Mouse (Mus musculus) liver, adult 2 months (tissue): ENCODE data around the gene Olfr926. TPM values are rescaled to one million over a fixed set of nuclear protein-coding genes. Genes with fewer than 3 reads are reported as not detected.
"Not testable (repeated sequence)": the region's sequence is repeated elsewhere in the genome, so short reads cannot be mapped to it uniquely, and the experiment has no call there.

Source experiments
- DNase-seq: peaks from one replicate; pipeline ENCODE4 v3.0.0-alpha.2; 2011; ENCODE audit warnings: low read depth, low spot score; ENCODE audit errors: extremely low read depth
- H3K27ac ChIP-seq: fragments of 200-500 bp; replicated peaks from 2 replicates; pipeline ENCODE4 v1.5.1; 2012; ENCODE audit warnings: low read depth, mild to moderate bottlenecking, control low read depth, inconsistent platforms, low read length; ENCODE audit not compliant: insufficient read depth
- H3K27me3 ChIP-seq: fragments of 200-500 bp; 2 replicates; pipeline ENCODE4 v1.6.1; 2012; ENCODE audit warnings: mild to moderate bottlenecking, moderate library complexity, low read length, inconsistent platforms; ENCODE audit not compliant: control insufficient read depth, insufficient read depth
- H3K36me3 ChIP-seq: fragments of 200-500 bp; 2 replicates; pipeline ENCODE4 v1.6.1; 2012; ENCODE audit warnings: low read length, inconsistent platforms; ENCODE audit not compliant: control insufficient read depth, insufficient read depth
- H3K4me1 ChIP-seq: fragments of 200-500 bp; 2 replicates; pipeline ENCODE4 v1.6.1; 2011; ENCODE audit warnings: low read length; ENCODE audit not compliant: control insufficient read depth, insufficient read depth
- H3K4me3 ChIP-seq: fragments of 200-500 bp; 2 replicates; pipeline ENCODE4 v1.5.1; 2011; ENCODE audit warnings: low read depth, mild to moderate bottlenecking, control low read depth, low read length, moderate library complexity; ENCODE audit not compliant: insufficient read depth
- H3K79me2 ChIP-seq: fragments of 200-500 bp; 2 replicates; pipeline ENCODE4 v1.6.1; 2012; ENCODE audit warnings: inconsistent platforms, mild to moderate bottlenecking, low read length, moderate library complexity; ENCODE audit not compliant: control insufficient read depth, insufficient read depth
- H3K9ac ChIP-seq: fragments of 200-500 bp; 2 replicates; pipeline ENCODE4 v1.6.1; 2012; ENCODE audit warnings: low read depth, mild to moderate bottlenecking, control low read depth, inconsistent platforms, low read length
- CTCF ChIP-seq: fragments of 200-500 bp; IDR thresholded peaks from 2 replicates; pipeline ENCODE4 v1.5.1; 2011; ENCODE audit warnings: low read depth, low read length, control low read depth
- POLR2A ChIP-seq: fragments of 200-500 bp; IDR thresholded peaks from 2 replicates; pipeline ENCODE4 v1.6.1; 2011; ENCODE audit warnings: low read length, control low read depth; ENCODE audit not compliant: insufficient read depth; ENCODE audit errors: extremely low read depth
- WGBS: fragments of 180-500 bp; shearing (Covaris S2); methylation state at CpG from one replicate; pipeline ENCODE4 v1.1.7; 2018; 5-methylcytosine and 5-hydroxymethylcytosine counted together
- polyA plus RNA-seq: library from polyadenylated mRNA; depleted of rRNA; stranded (reverse); fragments of >200 nt; gene quantifications from 2 replicates; pipeline ENCODE4 v1.2.3, GENCODE M21; 2012; rRNA removed
- total RNA-seq: library from RNA; depleted of rRNA; stranded (reverse); fragments of >200 nt; gene quantifications from 2 replicates; pipeline ENCODE4 v1.2.3, GENCODE M21; 2014; rRNA removed

Gene Olfr926
- total RNA-seq (not detected in 2 replicates), polyA plus RNA-seq (not detected in 2 replicates)

DNA sequence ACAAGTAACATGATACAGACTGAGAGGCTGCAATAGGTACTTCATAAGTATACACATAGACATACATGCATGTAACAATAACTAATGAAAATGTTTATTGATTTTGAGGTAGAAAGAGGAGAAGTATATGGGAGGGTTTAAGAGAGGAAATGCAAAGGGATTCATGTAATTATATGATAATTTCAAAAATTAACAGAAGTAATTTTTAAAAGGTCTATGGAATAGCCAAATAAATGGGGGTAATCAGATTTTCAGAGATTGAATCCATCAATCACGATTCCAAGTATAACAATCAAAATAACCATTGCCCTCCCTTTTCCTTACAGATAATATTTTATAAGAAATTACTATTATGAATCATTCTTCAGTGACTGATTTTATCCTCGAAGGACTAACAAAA is at the start of gene Olfr926:
TSS of gene Olfr926 (plus strand) at position 301 of the 400 bp plus-strand sequence.
- no peaks in the 10 kb centered on the region for H3K4me1 ChIP-seq
- H3K9ac ChIP-seq: no peak within 1 kb of the TSS
- 66% methylated on average over 2 of the region's 2 CpGs for WGBS
- TF ChIP-seq POLR2A (no peak), CTCF (no peak)
- H3K27ac ChIP-seq: no peak within 1 kb of the TSS
- no peaks in the 10 kb centered on the region for H3K36me3 ChIP-seq
- no peaks in the 10 kb centered on the region for H3K79me2 ChIP-seq
- no peaks in the 10 kb centered on the region for H3K27me3 ChIP-seq
- no peak within 1 kb of the TSS for H3K4me3 ChIP-seq
- no peak for DNase-seq

DNA sequence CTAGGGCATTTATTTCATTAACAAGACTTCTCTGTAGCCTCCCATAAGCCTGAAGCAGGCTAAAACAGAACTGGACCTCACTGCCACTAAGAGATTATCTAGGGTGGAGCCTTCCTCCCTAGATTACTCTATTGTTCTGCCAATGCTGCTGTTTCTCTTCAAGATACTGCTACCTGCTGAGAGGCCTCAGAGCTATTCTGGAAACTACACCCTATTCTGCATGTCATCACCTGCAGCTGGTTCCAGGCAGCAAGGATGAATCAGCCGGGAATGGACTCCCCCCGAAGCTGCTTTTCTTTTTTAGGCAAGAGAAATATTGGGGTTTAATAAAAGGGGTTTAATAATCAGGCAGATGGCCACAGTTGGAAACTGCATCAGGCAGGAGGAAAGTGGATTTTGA is 43.9 kb upstream of the Olfr926 start:
- TF ChIP-seq POLR2A: no peak
- no peak for TF ChIP-seq CTCF
- Histone ChIP-seq H3K27ac (no peak overlapping the region), H3K36me3 (no peaks in the 10 kb centered on the region), H3K4me3 (no peak overlapping the region), H3K9ac (no peak overlapping the region), H3K4me1 (no peaks in the 10 kb centered on the region), H3K27me3 (no peaks in the 10 kb centered on the region), H3K79me2 (no peaks in the 10 kb centered on the region)
- DNase-seq: no peak
- 76% methylated on average over 2 of the region's 2 CpGs for WGBS

- no peak for DNase-seq
- Histone ChIP-seq H3K4me1 (no peaks in the 10 kb centered on the region), H3K36me3 (no peaks in the 10 kb centered on the region), H3K27me3 (no peaks in the 10 kb centered on the region), H3K79me2 (no peaks in the 10 kb centered on the region), H3K27ac (no peak within 1 kb of the TSS), H3K4me3 (no peak within 1 kb of the TSS), H3K9ac (no peak within 1 kb of the TSS)
- TF ChIP-seq CTCF: no peak
- TF ChIP-seq POLR2A: no peak
- WGBS: 90% methylated on average over 1 of the region's 1 CpGs
Observed at GRCm38 (mm10) chr9:38844149-38844548, 32.8 kb upstream of the Olfr926 start, which contains the start of gene Olfr924. Gene Olfr924, plus strand, starts transcription at chr9:38844449.

DNA sequence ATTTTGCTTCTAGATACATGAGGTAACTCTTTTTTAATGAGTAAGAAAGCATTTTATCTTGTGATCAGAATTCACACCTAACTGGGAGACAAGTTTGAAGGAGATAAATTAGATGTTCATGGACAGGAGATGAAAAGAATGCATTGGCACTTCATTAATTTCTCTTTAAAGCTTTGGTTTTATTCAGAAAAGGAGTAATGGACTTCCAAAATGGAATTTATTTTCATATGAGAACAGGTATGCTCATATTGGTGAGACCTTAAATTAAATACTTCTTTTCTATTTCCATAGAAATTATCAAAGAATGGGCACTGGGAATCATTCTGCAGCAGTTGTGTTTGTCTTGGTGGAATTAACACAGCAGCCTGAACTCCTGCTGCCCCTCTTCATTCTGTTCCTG is 22.2 kb upstream of the Olfr926 start, which contains the start of gene Olfr26:
TSS of gene Olfr26 (plus strand) at position 301 of the 400 bp plus-strand sequence.
- Histone ChIP-seq H3K4me3 (no peak within 1 kb of the TSS), H3K79me2 (no peaks in the 10 kb centered on the region), H3K36me3 (no peaks in the 10 kb centered on the region), H3K4me1 (no peaks in the 10 kb centered on the region), H3K9ac (no peak within 1 kb of the TSS), H3K27me3 (no peaks in the 10 kb centered on the region), H3K27ac (no peak within 1 kb of the TSS)
- DNase-seq: no peak
- no peak for TF ChIP-seq CTCF
- TF ChIP-seq POLR2A: no peak

GRCm38 (mm10) chr9:38874880-38875279 is 2.0 kb upstream of the Olfr926 start:
- WGBS: 56% methylated on average over 2 of the region's 2 CpGs
- H3K36me3 ChIP-seq, H3K27me3 ChIP-seq, H3K4me1 ChIP-seq, H3K27ac ChIP-seq, H3K4me3 ChIP-seq, H3K79me2 ChIP-seq, H3K9ac ChIP-seq, DNase-seq: not testable (repeated sequence)

Other genes with a start within 250 kb of the Olfr926 start
- gene Olfr916, start 217.3 kb upstream of the Olfr926 start, total RNA-seq: not detected in 2 replicates
- gene Olfr916, start 217.3 kb upstream of the Olfr926 start, polyA plus RNA-seq: not detected in 2 replicates
- not detected in 2 replicates for gene Olfr917, start 211.3 kb upstream of the Olfr926 start, total RNA-seq
- gene Olfr917, start 211.3 kb upstream of the Olfr926 start, polyA plus RNA-seq: not detected in 2 replicates
- gene Olfr918, start 202.5 kb upstream of the Olfr926 start, total RNA-seq: not detected in 2 replicates
- not detected in 2 replicates for gene Olfr918, start 202.5 kb upstream of the Olfr926 start, polyA plus RNA-seq
- not detected in 2 replicates for gene Olfr919, start 173.5 kb upstream of the Olfr926 start, total RNA-seq
- gene Olfr919, start 173.5 kb upstream of the Olfr926 start, polyA plus RNA-seq: not detected in 2 replicates
- 20.2 and 22.9 TPM in 2 replicates for gene Vwa5a, start 158.9 kb upstream of the Olfr926 start, total RNA-seq
- gene Vwa5a, start 158.9 kb upstream of the Olfr926 start, polyA plus RNA-seq: 6.8 and 8.3 TPM in 2 replicates
- gene Olfr920, start 124.8 kb upstream of the Olfr926 start, total RNA-seq: 0.07 and 0.09 TPM in 2 replicates
- gene Olfr920, start 124.8 kb upstream of the Olfr926 start, polyA plus RNA-seq: 0.01 TPM in 2 replicates
- gene Olfr921, start 104.1 kb upstream of the Olfr926 start, total RNA-seq: not detected in 2 replicates
- not detected in 2 replicates for gene Olfr921, start 104.1 kb upstream of the Olfr926 start, polyA plus RNA-seq
- gene Olfr922, start 62.5 kb upstream of the Olfr926 start, total RNA-seq: not detected in 2 replicates
- not detected in 2 replicates for gene Olfr922, start 62.5 kb upstream of the Olfr926 start, polyA plus RNA-seq
- not detected in 2 replicates for gene Olfr923, start 50.6 kb upstream of the Olfr926 start, total RNA-seq
- not detected in 2 replicates for gene Olfr923, start 50.6 kb upstream of the Olfr926 start, polyA plus RNA-seq
- gene Olfr924, start 32.7 kb upstream of the Olfr926 start, total RNA-seq: not detected in 2 replicates
- not detected in 2 replicates for gene Olfr924, start 32.7 kb upstream of the Olfr926 start, polyA plus RNA-seq
- gene Olfr26, start 22.1 kb upstream of the Olfr926 start, total RNA-seq: not detected in 2 replicates
- not detected in 2 replicates for gene Olfr26, start 22.1 kb upstream of the Olfr926 start, polyA plus RNA-seq
- not detected in 2 replicates for gene Olfr930, start 52.7 kb downstream of the Olfr926 start, total RNA-seq
- not detected in 2 replicates for gene Olfr930, start 52.7 kb downstream of the Olfr926 start, polyA plus RNA-seq
- not detected in 2 replicates for gene Olfr933, start 95.2 kb downstream of the Olfr926 start, total RNA-seq
- not detected in 2 replicates for gene Olfr933, start 95.2 kb downstream of the Olfr926 start, polyA plus RNA-seq
- gene Olfr934, start 111.2 kb downstream of the Olfr926 start, total RNA-seq: not detected in 2 replicates
- not detected in 2 replicates for gene Olfr934, start 111.2 kb downstream of the Olfr926 start, polyA plus RNA-seq
- not detected in 2 replicates for gene Olfr935, start 122.6 kb downstream of the Olfr926 start, total RNA-seq
- not detected in 2 replicates for gene Olfr935, start 122.6 kb downstream of the Olfr926 start, polyA plus RNA-seq
- gene Olfr146, start 146.3 kb downstream of the Olfr926 start, total RNA-seq: not detected in 2 replicates
- not detected in 2 replicates for gene Olfr146, start 146.3 kb downstream of the Olfr926 start, polyA plus RNA-seq
- gene Olfr937, start 187.8 kb downstream of the Olfr926 start, total RNA-seq: not detected in 2 replicates
- gene Olfr937, start 187.8 kb downstream of the Olfr926 start, polyA plus RNA-seq: not detected in 2 replicates
- gene Olfr938, start 201.8 kb downstream of the Olfr926 start, total RNA-seq: not detected in 2 replicates
- gene Olfr938, start 201.8 kb downstream of the Olfr926 start, polyA plus RNA-seq: not detected in 2 replicates